Mouse (Mus musculus): ENCODE measurements around the gene Gm45717. TPM values are rescaled to one million over a fixed set of nuclear protein-coding genes. Genes with fewer than 3 reads are reported as not detected.

Gm45717 gene
- polyA plus RNA-seq, 1 experiment from 2014 or later: not detected

DNA sequence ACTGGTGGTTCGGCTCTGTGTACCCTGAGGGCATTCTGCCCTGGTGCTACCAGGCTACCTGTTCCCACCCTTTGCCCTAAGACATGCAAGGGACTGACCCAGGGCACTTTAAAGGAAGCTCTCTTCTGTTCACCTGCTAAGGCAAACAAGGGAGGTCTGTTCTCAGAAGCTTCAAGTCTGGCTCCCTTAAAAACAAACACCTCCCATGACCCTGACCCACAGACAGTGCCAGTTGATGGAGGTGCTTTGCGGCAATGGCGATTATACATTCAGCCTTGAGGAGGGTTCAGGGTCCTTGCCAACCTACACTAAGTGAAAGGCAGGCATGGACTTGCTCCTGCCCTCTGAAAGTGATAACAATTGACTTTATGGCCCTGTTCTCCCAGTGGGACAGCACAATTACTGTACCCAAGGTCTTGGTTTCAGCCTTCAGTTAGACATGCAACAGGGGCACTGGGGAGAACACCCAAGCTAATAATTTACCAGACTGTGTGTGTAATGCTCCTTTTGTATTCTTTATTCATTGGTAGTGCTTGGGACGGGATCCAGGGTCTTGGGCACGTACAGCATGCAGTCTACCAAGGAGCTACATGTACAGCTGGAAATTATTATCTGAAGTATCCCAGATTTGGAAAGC lies 42.8 kb downstream of the Gm45717 start:
- no peak for DNase-seq (ENCODE audit: low spot score)
- 75% methylated on average over 5 of the region's 5 CpGs for WGBS
- H3K36me3 ChIP-seq (ENCODE audit: control insufficient read depth, insufficient read depth, low read length): no peaks in the 10 kb centered on the region
- ATAC-seq (ENCODE audit: insufficient number of reproducible peaks, low FRiP score, low TSS enrichment, low read depth): no peak
- H3K4me3 ChIP-seq (ENCODE audit: low read depth, low read length): no peak overlapping the region
- no peaks in the 10 kb centered on the region; the same call in 1 of the 2 replicates for H3K4me1 ChIP-seq (ENCODE audit: control insufficient read depth, insufficient read depth, low read length)
- no peak overlapping the region for H3K9ac ChIP-seq (ENCODE audit: low read length)
- no peaks in the 10 kb centered on the region for H3K9me3 ChIP-seq (ENCODE audit: control insufficient read depth, low read length)
- H3K4me2 ChIP-seq (ENCODE audit: low read depth, severe bottlenecking): no peak overlapping the region
- no peak overlapping the region for H3K27ac ChIP-seq (replicated peaks; ENCODE audit: low read depth, low read length)
- H3K27me3 ChIP-seq (ENCODE audit: control insufficient read depth, insufficient read depth, low read length): no peaks in the 10 kb centered on the region

DNA sequence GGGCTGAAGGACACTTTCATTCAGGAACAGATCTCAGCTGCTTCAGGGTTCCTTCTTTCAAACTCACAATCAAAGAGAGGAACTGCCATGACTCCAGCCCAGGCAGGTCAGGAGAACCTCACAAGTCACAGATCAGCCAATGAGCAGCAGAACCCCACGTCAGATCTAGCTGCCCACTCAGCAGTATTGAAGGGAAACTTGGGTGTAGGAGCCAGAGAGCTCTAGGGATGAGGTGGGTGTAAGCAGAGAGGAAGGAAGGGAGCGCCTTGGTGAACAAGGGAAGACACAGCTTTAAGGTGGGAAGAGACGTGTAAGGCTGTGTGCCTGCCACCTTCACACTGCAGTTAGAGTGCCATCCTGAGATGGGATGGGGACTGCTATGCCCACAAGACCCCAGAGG lies 43.4 kb downstream of the Gm45717 start:
- H3K36me3 ChIP-seq (ENCODE audit: control insufficient read depth, insufficient read depth, low read length): no peaks in the 10 kb centered on the region
- no peaks in the 10 kb centered on the region for H3K9me3 ChIP-seq (ENCODE audit: control insufficient read depth, low read length)
- no peak overlapping the region for H3K9ac ChIP-seq (ENCODE audit: low read length)
- no peak overlapping the region for H3K4me3 ChIP-seq (ENCODE audit: low read depth, low read length)
- H3K27me3 ChIP-seq (ENCODE audit: control insufficient read depth, insufficient read depth, low read length): no peaks in the 10 kb centered on the region
- H3K4me2 ChIP-seq (ENCODE audit: low read depth, severe bottlenecking): no peak overlapping the region
- ATAC-seq (ENCODE audit: insufficient number of reproducible peaks, low FRiP score, low TSS enrichment, low read depth): no peak
- H3K4me1 ChIP-seq (ENCODE audit: control insufficient read depth, insufficient read depth, low read length): no peaks in the 10 kb centered on the region; the same call in 1 of the 2 replicates
- DNase-seq (ENCODE audit: low spot score): no peak
- 65% methylated on average over 3 of the region's 3 CpGs for WGBS
- H3K27ac ChIP-seq (replicated peaks; ENCODE audit: low read depth, low read length): no peak overlapping the region

- WGBS: under 1% methylated on average over 19 of the region's 19 CpGs
- Histone ChIP-seq H3K4me1 (ENCODE audit: control insufficient read depth, insufficient read depth, low read length) (no peaks in the 10 kb centered on the region; the same call in 1 of the 2 replicates), H3K27me3 (ENCODE audit: control insufficient read depth, insufficient read depth, low read length) (no peaks in the 10 kb centered on the region), H3K4me3 (ENCODE audit: low read depth, low read length) (peak overlapping the region; percentile 33), H3K9me3 (ENCODE audit: control insufficient read depth, low read length) (no peaks in the 10 kb centered on the region), H3K27ac (replicated peaks; ENCODE audit: low read depth, low read length) (no peak overlapping the region), H3K36me3 (ENCODE audit: control insufficient read depth, insufficient read depth, low read length) (no peaks in the 10 kb centered on the region), H3K9ac (ENCODE audit: low read length) (peak overlapping the region; percentile 38; the same call in 1 of the 2 replicates), H3K4me2 (ENCODE audit: low read depth, severe bottlenecking) (peak overlapping the region; percentile 62)
- DNase-seq (ENCODE audit: low spot score): peak; percentile 92
- ATAC-seq (ENCODE audit: insufficient number of reproducible peaks, low FRiP score, low TSS enrichment, low read depth): peak; percentile 81; the same call in 1 of the 2 replicates
These were observed 47.1 kb downstream of the Gm45717 start for GRCm38 (mm10) chr7:140908634-140909107.

DNA sequence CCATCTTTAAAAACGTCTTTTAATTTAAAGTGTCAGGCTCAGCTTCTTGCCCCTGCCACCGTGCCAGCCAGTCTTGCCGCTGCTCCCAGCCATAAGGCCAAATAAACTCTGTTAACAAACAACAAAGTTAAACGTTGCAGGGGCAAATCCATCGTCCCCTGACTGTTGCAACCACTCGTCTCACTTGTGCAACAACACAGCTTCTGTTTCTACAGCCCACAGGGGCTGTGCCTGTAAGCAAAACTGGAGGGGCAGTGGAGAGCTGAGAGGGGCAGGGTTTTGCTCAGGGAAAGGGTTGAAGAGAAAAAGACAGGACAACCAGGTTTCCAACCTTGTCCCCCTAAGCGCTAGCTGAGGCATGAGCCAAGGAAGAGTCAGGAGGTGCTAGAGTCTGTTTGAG lies 47.6 kb downstream of the Gm45717 start:
- no peak overlapping the region for H3K9ac ChIP-seq (ENCODE audit: low read length)
- no peak for DNase-seq (ENCODE audit: low spot score)
- H3K4me1 ChIP-seq (ENCODE audit: control insufficient read depth, insufficient read depth, low read length): peaks cover 3% of the 10 kb centered on the region; the same call in 1 of the 2 replicates
- H3K27me3 ChIP-seq (ENCODE audit: control insufficient read depth, insufficient read depth, low read length): no peaks in the 10 kb centered on the region
- H3K4me3 ChIP-seq (ENCODE audit: low read depth, low read length): no peak overlapping the region
- peak; percentile 9; the same call in 1 of the 2 replicates for ATAC-seq (ENCODE audit: insufficient number of reproducible peaks, low FRiP score, low TSS enrichment, low read depth)
- WGBS: 55% methylated on average over 7 of the region's 7 CpGs
- no peaks in the 10 kb centered on the region for H3K36me3 ChIP-seq (ENCODE audit: control insufficient read depth, insufficient read depth, low read length)
- H3K4me2 ChIP-seq (ENCODE audit: low read depth, severe bottlenecking): no peak overlapping the region
- H3K27ac ChIP-seq (replicated peaks; ENCODE audit: low read depth, low read length): no peak overlapping the region
- no peaks in the 10 kb centered on the region for H3K9me3 ChIP-seq (ENCODE audit: control insufficient read depth, low read length)

- H3K27ac ChIP-seq (replicated peaks; ENCODE audit: low read depth, low read length): no peak overlapping the region
- H3K4me1 ChIP-seq (ENCODE audit: control insufficient read depth, insufficient read depth, low read length): peaks cover 7% of the 10 kb centered on the region; the same call in 1 of the 2 replicates
- H3K4me2 ChIP-seq (ENCODE audit: low read depth, severe bottlenecking): no peak overlapping the region
- ATAC-seq (ENCODE audit: insufficient number of reproducible peaks, low FRiP score, low TSS enrichment, low read depth): no peak
- 86% methylated on average over 7 of the region's 7 CpGs for WGBS
- no peak for DNase-seq (ENCODE audit: low spot score)
- H3K27me3 ChIP-seq (ENCODE audit: control insufficient read depth, insufficient read depth, low read length): no peaks in the 10 kb centered on the region
- no peaks in the 10 kb centered on the region for H3K36me3 ChIP-seq (ENCODE audit: control insufficient read depth, insufficient read depth, low read length)
- no peak overlapping the region for H3K4me3 ChIP-seq (ENCODE audit: low read depth, low read length)
- no peak overlapping the region for H3K9ac ChIP-seq (ENCODE audit: low read length)
- no peaks in the 10 kb centered on the region for H3K9me3 ChIP-seq (ENCODE audit: control insufficient read depth, low read length)
These were observed 48.0 kb downstream of the Gm45717 start for GRCm38 (mm10) chr7:140907697-140908096.

DNA sequence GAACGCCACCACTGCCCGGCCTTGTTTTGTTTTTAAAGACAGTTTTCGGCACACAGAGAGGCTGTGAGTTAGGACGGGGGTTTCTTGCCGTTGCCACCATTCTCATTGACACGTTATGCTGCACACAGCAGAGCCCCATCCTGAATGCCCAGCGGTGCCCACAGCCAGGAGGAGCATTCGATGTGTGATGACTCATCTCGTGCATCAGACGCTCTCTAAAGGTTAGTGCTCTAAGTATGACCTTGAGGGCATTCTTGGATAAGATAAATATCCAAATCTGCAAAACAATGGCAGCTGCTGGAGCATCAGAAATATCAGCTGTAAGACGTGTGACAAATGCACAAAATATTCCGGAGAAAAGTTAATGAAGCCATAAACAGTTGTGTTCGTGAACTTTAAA lies 48.6 kb downstream of the Gm45717 start:
- no peak overlapping the region for H3K9ac ChIP-seq (ENCODE audit: low read length)
- no peaks in the 10 kb centered on the region for H3K9me3 ChIP-seq (ENCODE audit: control insufficient read depth, low read length)
- no peaks in the 10 kb centered on the region for H3K27me3 ChIP-seq (ENCODE audit: control insufficient read depth, insufficient read depth, low read length)
- peaks cover 7% of the 10 kb centered on the region; the same call in 1 of the 2 replicates for H3K4me1 ChIP-seq (ENCODE audit: control insufficient read depth, insufficient read depth, low read length)
- 90% methylated on average over 13 of the region's 13 CpGs for WGBS
- H3K4me2 ChIP-seq (ENCODE audit: low read depth, severe bottlenecking): no peak overlapping the region
- ATAC-seq (ENCODE audit: insufficient number of reproducible peaks, low FRiP score, low TSS enrichment, low read depth) (no peak), DNase-seq (ENCODE audit: low spot score) (no peak)
- H3K36me3 ChIP-seq (ENCODE audit: control insufficient read depth, insufficient read depth, low read length): no peaks in the 10 kb centered on the region
- no peak overlapping the region for H3K4me3 ChIP-seq (ENCODE audit: low read depth, low read length)
- H3K27ac ChIP-seq (replicated peaks; ENCODE audit: low read depth, low read length): no peak overlapping the region

GRCm38 (mm10) chr7:140905642-140906081 lies 50.1 kb downstream of the Gm45717 start:
- DNase-seq (ENCODE audit: low spot score) (no peak), ATAC-seq (ENCODE audit: insufficient number of reproducible peaks, low FRiP score, low TSS enrichment, low read depth) (no peak)
- 84% methylated on average over 2 of the region's 2 CpGs for WGBS
- H3K4me2 ChIP-seq (ENCODE audit: low read depth, severe bottlenecking): no peak overlapping the region
- H3K36me3 ChIP-seq (ENCODE audit: control insufficient read depth, insufficient read depth, low read length): no peaks in the 10 kb centered on the region
- no peak overlapping the region for H3K9ac ChIP-seq (ENCODE audit: low read length)
- no peak overlapping the region for H3K27ac ChIP-seq (replicated peaks; ENCODE audit: low read depth, low read length)
- peaks cover 9% of the 10 kb centered on the region; the same call in 1 of the 2 replicates for H3K4me1 ChIP-seq (ENCODE audit: control insufficient read depth, insufficient read depth, low read length)
- no peaks in the 10 kb centered on the region for H3K9me3 ChIP-seq (ENCODE audit: control insufficient read depth, low read length)
- no peak overlapping the region for H3K4me3 ChIP-seq (ENCODE audit: low read depth, low read length)
- H3K27me3 ChIP-seq (ENCODE audit: control insufficient read depth, insufficient read depth, low read length): no peaks in the 10 kb centered on the region

DNA sequence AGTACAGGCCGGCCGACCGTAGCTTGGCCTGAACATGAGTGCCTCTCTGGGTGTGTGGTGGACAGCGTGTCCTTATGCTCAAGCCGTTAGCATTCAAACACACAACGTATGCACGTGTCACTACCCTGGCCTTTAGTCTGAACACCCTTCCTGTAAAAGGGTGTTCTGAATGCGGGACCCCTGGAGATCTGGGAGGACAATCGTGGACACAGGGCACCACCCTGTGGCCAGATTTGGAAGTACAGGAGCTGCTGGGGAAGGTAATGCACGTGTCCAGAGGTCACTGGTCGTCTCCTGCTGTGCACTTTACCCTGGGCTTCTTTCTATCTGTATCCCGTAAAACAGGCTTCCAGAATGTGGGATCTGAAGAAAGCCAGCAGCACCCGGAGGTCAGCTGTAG lies 52.5 kb downstream of the Gm45717 start:
- H3K36me3 ChIP-seq (ENCODE audit: control insufficient read depth, insufficient read depth, low read length): peaks cover under 1% of the 10 kb centered on the region; the same call in 1 of the 2 replicates
- DNase-seq (ENCODE audit: low spot score) (peak; percentile 89), ATAC-seq (ENCODE audit: insufficient number of reproducible peaks, low FRiP score, low TSS enrichment, low read depth) (peak; percentile 28; the same call in 1 of the 2 replicates)
- 26% methylated on average over 13 of the region's 13 CpGs for WGBS
- no peak overlapping the region for H3K4me2 ChIP-seq (ENCODE audit: low read depth, severe bottlenecking)
- H3K9me3 ChIP-seq (ENCODE audit: control insufficient read depth, low read length): no peaks in the 10 kb centered on the region
- no peaks in the 10 kb centered on the region for H3K27me3 ChIP-seq (ENCODE audit: control insufficient read depth, insufficient read depth, low read length)
- H3K9ac ChIP-seq (ENCODE audit: low read length): no peak overlapping the region; the same call in 1 of the 2 replicates
- H3K4me3 ChIP-seq (ENCODE audit: low read depth, low read length): no peak overlapping the region
- H3K27ac ChIP-seq (replicated peaks; ENCODE audit: low read depth, low read length): no peak overlapping the region
- peaks cover 9% of the 10 kb centered on the region; the same call in 1 of the 2 replicates for H3K4me1 ChIP-seq (ENCODE audit: control insufficient read depth, insufficient read depth, low read length)

Measured in limb, embryonic 11.5 days (tissue).